Mouse (Mus musculus) liver, embryonic 14.5 days (tissue): ENCODE measurements at regions not wholly inside any gene's neighbourhood (a gene's known extent, or its start where the extent isn't known, plus 50 kb on each side); places are given as distances from the start of the nearest gene placed in this dataset.
A peak's percentile ranks its signal among the peaks of the same experiment; 100 is the strongest.

Source experiments
- ATAC-seq: fragments of 200-750 bp; cut with Nextera tagmentation; 2 replicates; pipeline ENCODE4 v1.8.0; 2017; ENCODE audit warnings: moderate number of reproducible peaks, mild to moderate bottlenecking, moderate library complexity; ENCODE audit not compliant: insufficient read depth
- DNase-seq, 3 experiments: peaks; one replicate each; pipeline ENCODE4 v3.0.0-alpha.2; 2012 to 2013; ENCODE audit warnings: low read depth in 3 of 3, low spot score in 3 of 3
- H3K27ac ChIP-seq: fragments of 300-500 bp; sonication (generic); 2 replicates; pipeline ENCODE4 v1.5.1; 2014; ENCODE audit warnings: moderate library complexity, mild to moderate bottlenecking, control low read depth, inconsistent platforms
- H3K27me3 ChIP-seq: fragments of 300-500 bp; sonication (generic); 2 replicates; pipeline ENCODE4 v1.6.1; 2014; ENCODE audit warnings: mild to moderate bottlenecking, low read length, moderate library complexity; ENCODE audit not compliant: control insufficient read depth, insufficient read depth
- H3K36me3 ChIP-seq: fragments of 300-500 bp; sonication (generic); replicated peaks from 2 replicates; pipeline ENCODE4 v1.6.1; 2014; ENCODE audit warnings: low read depth; ENCODE audit not compliant: control insufficient read depth, insufficient read depth
- H3K4me1 ChIP-seq, 2 experiments: fragments of 200-500 bp in 1 of 2; fragments of 300-500 bp in 1 of 2; sonication (generic) in 1 of 2; replicated peaks; 2 replicates each; pipeline ENCODE4 v1.6.1; 2012 to 2014; ENCODE audit warnings: antibody characterized with exemption in 1 of 2, inconsistent platforms in 1 of 2, low read length in 1 of 2; ENCODE audit not compliant: control insufficient read depth in 2 of 2, insufficient read depth in 2 of 2
- H3K4me2 ChIP-seq: fragments of 300-500 bp; sonication (generic); 2 replicates; pipeline ENCODE4 v1.6.1; 2014; ENCODE audit warnings: low read depth, mild to moderate bottlenecking, control low read depth, moderate library complexity
- H3K4me3 ChIP-seq, 2 experiments: fragments of 200-500 bp in 1 of 2; fragments of 300-500 bp in 1 of 2; sonication (generic) in 1 of 2; 2 replicates each; pipeline ENCODE4 v1.5.1; 2012 to 2014; ENCODE audit warnings: low read depth in 2 of 2, low read length in 2 of 2, mild to moderate bottlenecking in 2 of 2, control low read depth in 1 of 2, inconsistent platforms in 1 of 2, moderate library complexity in 1 of 2; ENCODE audit not compliant: insufficient read depth in 1 of 2
- H3K9ac ChIP-seq: fragments of 300-500 bp; sonication (generic); replicated peaks from 2 replicates; pipeline ENCODE4 v1.6.1; 2014; ENCODE audit warnings: mild to moderate bottlenecking, control low read depth, moderate library complexity
- H3K9me3 ChIP-seq: fragments of 300-500 bp; sonication (generic); 2 replicates; pipeline ENCODE4 v1.6.1; 2016; ENCODE audit warnings: low read length, mixed read lengths; ENCODE audit not compliant: control insufficient read depth
- CTCF ChIP-seq: IDR thresholded peaks from 2 replicates; pipeline ENCODE4 v1.5.1; 2016; ENCODE audit warnings: antibody characterized with exemption, low read depth, control low read depth
- EP300 ChIP-seq: IDR thresholded peaks from 2 replicates; pipeline ENCODE4 v1.6.1; 2016; ENCODE audit warnings: antibody characterized with exemption, low read depth
- WGBS: fragments of 180-500 bp; shearing (Covaris S2); extraction: QIAGEN DNeasy Blood & Tissue Kit; methylation state at CpG from one replicate; pipeline ENCODE4 v1.1.7; 2014; ENCODE audit not compliant: insufficient replicate concordance; 5-methylcytosine and 5-hydroxymethylcytosine counted together

DNA sequence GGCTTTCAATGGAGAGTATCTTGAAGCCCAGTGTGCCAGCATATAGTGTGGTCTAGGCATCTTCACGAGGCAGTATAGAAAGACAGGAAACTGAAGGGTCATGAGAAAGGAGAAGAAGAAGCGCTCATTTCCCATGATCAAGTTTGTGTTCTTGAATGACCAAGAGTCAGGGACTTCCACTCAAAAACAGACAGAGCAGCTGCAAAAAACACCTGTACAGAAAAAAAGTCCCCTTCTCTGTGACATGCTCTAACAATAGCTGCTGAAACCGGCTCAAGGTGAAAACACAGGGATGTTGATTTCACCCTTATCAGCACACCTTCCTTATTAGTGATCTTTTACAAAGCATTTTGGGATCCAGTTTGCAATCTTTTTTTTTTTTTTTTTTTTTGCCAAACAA lies 90.6 kb upstream of the Fam98a start:
- Histone ChIP-seq H3K27ac (no peak overlapping the region), H3K4me1 (no peaks in the 10 kb centered on the region; a peak in 1 of 4 replicates), H3K9ac (no peak overlapping the region), H3K9me3 (no peaks in the 10 kb centered on the region), H3K4me3 (no peak overlapping the region), H3K4me2 (no peak overlapping the region), H3K36me3 (no peaks in the 10 kb centered on the region), H3K27me3 (no peaks in the 10 kb centered on the region)
- TF ChIP-seq EP300 (no peak), CTCF (no peak)
- ATAC-seq, result no peak
- 41% methylated on average over 3 of the region's 3 CpGs for WGBS
- no peak for DNase-seq

DNA sequence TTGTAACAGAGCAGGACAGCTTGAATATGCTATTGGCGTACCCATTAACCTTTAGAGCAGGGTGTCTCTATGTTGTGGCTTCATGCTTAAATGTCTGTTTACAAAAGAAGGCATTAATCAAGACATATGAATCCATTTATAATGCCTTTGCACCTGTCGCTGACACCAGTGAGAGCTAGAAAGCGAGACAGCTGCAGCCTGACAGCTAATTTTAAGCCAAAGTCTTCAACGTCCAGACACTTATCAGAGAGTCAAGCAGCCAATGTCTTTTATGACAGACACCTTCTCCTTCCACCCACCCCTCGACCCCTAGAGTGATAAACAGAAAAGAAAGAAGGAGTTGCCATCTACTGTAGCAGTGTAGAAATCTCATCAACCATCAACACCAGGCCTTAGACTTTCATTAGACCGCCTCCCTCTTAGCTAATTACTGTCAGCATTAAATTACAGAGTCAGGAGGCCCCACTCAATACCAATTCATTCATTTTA lies 89.3 kb upstream of the Fam98a start:
- DNase-seq (no peak), ATAC-seq (no peak)
- Histone ChIP-seq H3K9me3 (no peaks in the 10 kb centered on the region), H3K4me3 (no peak overlapping the region), H3K9ac (no peak overlapping the region), H3K27me3 (no peaks in the 10 kb centered on the region), H3K4me1 (no peaks in the 10 kb centered on the region; a peak in 1 of 4 replicates), H3K4me2 (no peak overlapping the region), H3K36me3 (no peaks in the 10 kb centered on the region), H3K27ac (no peak overlapping the region)
- TF ChIP-seq EP300 (no peak), CTCF (no peak)
- 59% methylated on average over 6 of the region's 6 CpGs for WGBS

DNA sequence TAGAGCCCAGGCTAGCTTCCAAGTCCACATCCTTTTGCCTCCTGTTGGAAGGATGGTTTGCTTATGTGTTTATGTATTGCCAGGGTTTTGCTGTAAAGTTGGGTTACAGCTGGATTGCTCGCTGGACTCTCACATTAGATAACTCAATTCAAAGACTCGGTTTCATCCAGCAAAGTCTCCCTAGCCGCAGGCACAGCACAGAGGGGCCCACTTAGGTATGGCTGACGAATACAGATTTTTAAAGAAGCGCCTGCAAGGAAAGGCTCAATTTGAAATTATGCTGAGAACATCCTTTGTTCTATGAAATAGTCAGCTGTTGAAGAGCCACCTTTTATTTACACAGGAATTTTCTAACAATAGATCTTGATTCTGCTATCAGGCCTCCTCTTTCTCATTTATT lies 88.8 kb upstream of the Fam98a start:
- no peaks in the 10 kb centered on the region for H3K9me3 ChIP-seq
- WGBS, result 66% methylated on average over 5 of the region's 5 CpGs
- no peak overlapping the region for H3K4me2 ChIP-seq
- TF ChIP-seq CTCF (no peak), EP300 (no peak)
- H3K27me3 ChIP-seq, result no peaks in the 10 kb centered on the region
- no peak overlapping the region for H3K9ac ChIP-seq
- no peaks in the 10 kb centered on the region for H3K36me3 ChIP-seq
- ATAC-seq (no peak), DNase-seq (no peak)
- H3K4me1 ChIP-seq, result no peaks in the 10 kb centered on the region; a peak in 1 of 4 replicates
- H3K27ac ChIP-seq, result no peak overlapping the region
- no peak overlapping the region for H3K4me3 ChIP-seq

DNA sequence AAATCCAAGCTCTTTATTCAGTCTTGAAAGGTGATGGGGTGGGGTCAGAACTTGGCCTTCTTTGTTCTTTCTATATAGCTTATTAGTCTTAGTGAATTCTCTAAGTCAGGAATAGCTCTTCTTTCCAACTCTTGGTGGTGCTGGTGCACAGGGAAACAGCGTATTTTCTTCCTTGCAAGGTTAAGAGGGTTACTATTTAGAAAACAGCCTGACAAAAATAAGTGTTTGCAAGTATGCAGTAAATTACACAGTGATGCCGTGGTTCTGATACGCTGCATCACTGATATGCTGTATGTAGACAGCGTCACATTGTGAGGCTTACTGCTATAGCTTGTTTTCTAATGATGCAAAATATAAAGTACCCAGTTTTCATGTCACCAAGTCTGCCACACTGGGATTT lies 78.1 kb upstream of the Fam98a start:
- Histone ChIP-seq H3K4me3 (no peak overlapping the region), H3K4me1 (no peaks in the 10 kb centered on the region), H3K4me2 (no peak overlapping the region), H3K9ac (no peak overlapping the region), H3K27me3 (no peaks in the 10 kb centered on the region), H3K36me3 (no peaks in the 10 kb centered on the region), H3K27ac (no peak overlapping the region), H3K9me3 (no peaks in the 10 kb centered on the region)
- WGBS, result 62% methylated on average over 4 of the region's 4 CpGs
- ATAC-seq, result no peak
- no peak for DNase-seq
- TF ChIP-seq EP300 (no peak), CTCF (no peak)

DNA sequence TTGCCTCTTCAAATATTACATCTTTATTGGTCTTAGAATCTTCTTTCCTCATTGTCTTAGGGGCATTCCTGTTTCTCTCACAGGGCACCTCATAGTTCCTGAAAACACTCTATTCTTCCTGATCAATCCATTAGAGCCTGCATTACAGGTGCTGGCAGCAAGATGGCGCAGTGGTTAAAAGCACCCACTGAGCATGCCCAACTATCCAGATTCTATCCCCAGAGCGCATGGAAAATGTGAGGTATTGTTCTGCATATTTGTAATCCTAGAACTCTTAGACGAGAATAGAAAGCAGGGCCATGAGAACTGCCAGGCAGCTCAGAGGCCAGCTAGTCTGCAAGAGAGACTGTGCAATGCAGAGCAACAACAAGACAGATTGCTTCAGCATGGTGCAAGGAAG lies 67.7 kb upstream of the Fam98a start:
- Histone ChIP-seq H3K36me3 (no peaks in the 10 kb centered on the region), H3K4me1 (no peaks in the 10 kb centered on the region), H3K4me3 (no peak overlapping the region), H3K27me3 (no peaks in the 10 kb centered on the region), H3K27ac (no peak overlapping the region), H3K4me2 (no peak overlapping the region), H3K9ac (no peak overlapping the region), H3K9me3 (no peaks in the 10 kb centered on the region)
- TF ChIP-seq CTCF (peak; percentile 41), EP300 (no peak)
- 48% methylated on average over 3 of the region's 3 CpGs for WGBS
- DNase-seq, result no peak
- ATAC-seq, result no peak
